Mouse (Mus musculus): ENCODE data around the gene Tagap1. TPM values are rescaled to one million over a fixed set of nuclear protein-coding genes. Genes with fewer than 3 reads are reported as not detected.
"Not testable (repeated sequence)": the region's sequence is repeated elsewhere in the genome, so short reads cannot be mapped to it uniquely, and the experiment has no call there.

Tagap1 gene
- polyA plus RNA-seq, 1 experiment from 2014 or later, result 52.0 TPM

- 94% methylated on average over 7 of the region's 8 CpGs for WGBS
- H3K4me3 ChIP-seq; H3K4me1 ChIP-seq; DNase-seq (ENCODE audit: extremely low spot score, low spot score); H3K9me3 ChIP-seq; H3K27me3 ChIP-seq (ENCODE audit: poor library complexity, severe bottlenecking); H3K27ac ChIP-seq: not testable (repeated sequence)
- peaks cover 23% of the 10 kb centered on the region for H3K36me3 ChIP-seq (replicated peaks)
Observed at GRCm38 (mm10) chr17:6958881-6959280, 2.1 kb downstream of the Tagap1 start.

- DNase-seq (ENCODE audit: extremely low spot score, low spot score), result not testable (repeated sequence)
- peak overlapping the region; percentile 87 for H3K27ac ChIP-seq
Observed at GRCm38 (mm10) chr17:6948769-6949228, 12.2 kb downstream of the Tagap1 start.

GRCm38 (mm10) chr17:6947984-6948768, 12.8 kb downstream of the Tagap1 start, which contains the start of gene Rsph3b:
Rsph3b (minus strand) TSS chr17:6948682.
- 1% methylated on average over 70 of the region's 73 CpGs for WGBS
- not testable (repeated sequence) for H3K9me3 ChIP-seq; H3K36me3 ChIP-seq (replicated peaks); H3K27me3 ChIP-seq (ENCODE audit: poor library complexity, severe bottlenecking); H3K4me1 ChIP-seq
- DNase-seq (ENCODE audit: extremely low spot score, low spot score), result peak; percentile 91
- peak within 1 kb of the TSS; percentile 62 for H3K4me3 ChIP-seq
- H3K27ac ChIP-seq, result peak within 1 kb of the TSS; percentile 87

More at GRCm38 (mm10) chr17:6948769-6949228, 12.2 kb downstream of the Tagap1 start:
- not testable (repeated sequence) for H3K9me3 ChIP-seq; H3K4me1 ChIP-seq; H3K36me3 ChIP-seq (replicated peaks); H3K27me3 ChIP-seq (ENCODE audit: poor library complexity, severe bottlenecking)
- H3K4me3 ChIP-seq, result peak overlapping the region; percentile 62
- WGBS, result 22% methylated on average over 9 of the region's 9 CpGs

- not testable (repeated sequence) for H3K4me1 ChIP-seq; H3K9me3 ChIP-seq; H3K27ac ChIP-seq; H3K27me3 ChIP-seq (ENCODE audit: poor library complexity, severe bottlenecking); H3K36me3 ChIP-seq (replicated peaks); DNase-seq (ENCODE audit: extremely low spot score, low spot score)
- 0% methylated on average over 1 of the region's 8 CpGs for WGBS
- peak overlapping the region; percentile 62 for H3K4me3 ChIP-seq
Observed at GRCm38 (mm10) chr17:6947637-6947983, 13.3 kb downstream of the Tagap1 start.

GRCm38 (mm10) chr17:6942560-6942959, 18.4 kb downstream of the Tagap1 start:
- H3K27me3 ChIP-seq (ENCODE audit: poor library complexity, severe bottlenecking), result not testable (repeated sequence)
- no CpG with 5 or more reads among the region's 4 CpGs for WGBS

GRCm38 (mm10) chr17:6931625-6932024, 29.3 kb downstream of the Tagap1 start:
- not testable (repeated sequence) for DNase-seq (ENCODE audit: extremely low spot score, low spot score); H3K9me3 ChIP-seq; H3K4me3 ChIP-seq; H3K27ac ChIP-seq; H3K36me3 ChIP-seq (replicated peaks); H3K4me1 ChIP-seq; H3K27me3 ChIP-seq (ENCODE audit: poor library complexity, severe bottlenecking)
- WGBS, result 96% methylated on average over 7 of the region's 7 CpGs

More at GRCm38 (mm10) chr17:6942560-6942959, 18.4 kb downstream of the Tagap1 start:
- not testable (repeated sequence) for H3K4me1 ChIP-seq; DNase-seq (ENCODE audit: extremely low spot score, low spot score); H3K27ac ChIP-seq; H3K36me3 ChIP-seq (replicated peaks); H3K4me3 ChIP-seq; H3K9me3 ChIP-seq

- not testable (repeated sequence) for H3K9me3 ChIP-seq; H3K27ac ChIP-seq; H3K27me3 ChIP-seq (ENCODE audit: poor library complexity, severe bottlenecking); DNase-seq (ENCODE audit: extremely low spot score, low spot score); H3K36me3 ChIP-seq (replicated peaks); H3K4me3 ChIP-seq; H3K4me1 ChIP-seq
- 93% methylated on average over 7 of the region's 7 CpGs for WGBS
Observed at GRCm38 (mm10) chr17:6920351-6920894, 40.5 kb downstream of the Tagap1 start.

- not testable (repeated sequence) for H3K4me1 ChIP-seq; H3K27ac ChIP-seq; DNase-seq (ENCODE audit: extremely low spot score, low spot score); H3K9me3 ChIP-seq; H3K36me3 ChIP-seq (replicated peaks); H3K4me3 ChIP-seq; H3K27me3 ChIP-seq (ENCODE audit: poor library complexity, severe bottlenecking)
- 91% methylated on average over 3 of the region's 3 CpGs for WGBS
Observed at GRCm38 (mm10) chr17:6919388-6919787, 41.6 kb downstream of the Tagap1 start.

- not testable (repeated sequence) for H3K9me3 ChIP-seq; H3K4me1 ChIP-seq; H3K36me3 ChIP-seq (replicated peaks); H3K27ac ChIP-seq; DNase-seq (ENCODE audit: extremely low spot score, low spot score); H3K4me3 ChIP-seq; H3K27me3 ChIP-seq (ENCODE audit: poor library complexity, severe bottlenecking)
- WGBS, result 93% methylated on average over 4 of the region's 4 CpGs
Observed at GRCm38 (mm10) chr17:6915282-6915681, 45.7 kb downstream of the Tagap1 start.

GRCm38 (mm10) chr17:6914066-6914465, 46.9 kb downstream of the Tagap1 start:
- not testable (repeated sequence) for DNase-seq (ENCODE audit: extremely low spot score, low spot score); H3K4me1 ChIP-seq
- WGBS, result 88% methylated on average over 2 of the region's 6 CpGs

More at GRCm38 (mm10) chr17:6914066-6914465, 46.9 kb downstream of the Tagap1 start:
- not testable (repeated sequence) for H3K27me3 ChIP-seq (ENCODE audit: poor library complexity, severe bottlenecking); H3K36me3 ChIP-seq (replicated peaks); H3K4me3 ChIP-seq; H3K27ac ChIP-seq; H3K9me3 ChIP-seq

Other genes with a start within 250 kb of the Tagap1 start
- 103 and 116 TPM in 2 replicates for gene Ezr, start 178.4 kb downstream of the Tagap1 start, polyA plus RNA-seq (2016; fragmentation: Nextera tagmentation; extraction: Ambion mirVana)
- gene Rsph3b, start 12.5 kb downstream of the Tagap1 start, polyA plus RNA-seq (2016; fragmentation: Nextera tagmentation; extraction: Ambion mirVana), result 37.0 and 37.4 TPM in 2 replicates
- 114 and 121 TPM in 2 replicates for gene Rnaset2b, start 9.5 kb upstream of the Tagap1 start, polyA plus RNA-seq (2016; fragmentation: Nextera tagmentation; extraction: Ambion mirVana)
- 0.31 TPM in 1 of 2 replicates, not detected in the other for gene Gm49721, start 17.7 kb upstream of the Tagap1 start, polyA plus RNA-seq (2016; fragmentation: Nextera tagmentation; extraction: Ambion mirVana)
- not detected in 2 replicates for gene Gm1604a, start 64.4 kb upstream of the Tagap1 start, polyA plus RNA-seq (2016; fragmentation: Nextera tagmentation; extraction: Ambion mirVana)
- 23.6 and 25.3 TPM in 2 replicates for gene Rps6ka2, start 209.0 kb upstream of the Tagap1 start, polyA plus RNA-seq (2016; fragmentation: Nextera tagmentation; extraction: Ambion mirVana)